Mouse (Mus musculus): Measurements from ENCODE around the gene Pdcd2l.
"Not testable (repeated sequence)": the region's sequence is repeated elsewhere in the genome, so short reads cannot be mapped to it uniquely, and the experiment has no call there.

Pdcd2l gene

DNA sequence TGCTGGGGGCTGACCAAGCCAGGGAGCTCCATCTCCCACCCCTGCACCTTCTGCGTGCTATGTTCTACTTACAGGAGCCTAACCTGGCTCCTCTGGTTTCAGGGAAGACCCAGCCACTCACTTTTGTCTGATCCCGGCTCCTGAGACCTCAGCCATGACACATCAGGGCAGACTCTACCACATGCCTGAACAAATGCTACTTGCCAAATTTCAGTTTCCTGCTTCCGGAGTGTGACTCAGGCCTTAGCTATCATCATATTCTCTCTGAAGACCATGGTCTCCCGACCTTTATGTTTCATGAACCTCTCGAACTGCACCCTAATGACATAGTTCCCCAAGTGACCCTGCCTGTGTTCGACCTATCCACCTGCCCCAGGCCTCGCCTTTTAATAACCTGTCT lies 16.8 kb upstream of the Pdcd2l start:
- DNase-seq (ENCODE audit: low spot score), result no peak

DNA sequence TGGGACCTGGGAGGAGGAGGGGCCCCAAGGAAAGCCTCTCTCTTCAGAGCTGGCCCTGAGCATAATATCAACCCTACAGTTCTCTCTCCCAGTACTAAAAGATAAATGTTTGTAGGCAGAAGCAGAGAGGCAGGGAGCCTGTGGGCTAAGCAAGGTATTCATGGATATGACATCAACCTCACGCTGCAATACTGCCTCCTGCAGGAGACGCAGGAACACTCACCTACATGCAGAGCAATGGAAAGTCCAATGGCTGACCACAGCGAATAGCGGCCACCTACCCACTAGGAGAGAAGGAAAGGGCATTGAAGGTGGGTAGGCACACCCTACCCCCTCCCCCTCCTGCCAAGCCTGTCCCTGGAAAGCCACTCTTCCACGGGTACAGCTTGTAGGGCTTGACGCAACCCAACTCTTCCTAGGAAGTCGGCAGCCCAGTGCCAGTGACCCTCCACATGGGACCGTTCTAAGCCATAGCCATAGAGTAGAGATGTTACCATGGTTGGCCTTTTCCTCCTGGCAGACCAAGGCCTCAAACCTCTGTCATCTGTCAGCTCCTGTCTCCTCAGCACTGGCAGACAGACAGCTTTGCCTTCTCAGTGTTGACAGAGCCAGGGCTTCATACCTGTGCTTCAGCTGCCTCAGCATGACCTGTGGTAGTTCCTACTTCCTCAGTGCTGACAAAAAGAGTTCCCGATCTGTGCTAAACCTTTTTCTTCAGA lies 11.7 kb upstream of the Pdcd2l start:
- DNase-seq (ENCODE audit: low spot score), result no peak

DNA sequence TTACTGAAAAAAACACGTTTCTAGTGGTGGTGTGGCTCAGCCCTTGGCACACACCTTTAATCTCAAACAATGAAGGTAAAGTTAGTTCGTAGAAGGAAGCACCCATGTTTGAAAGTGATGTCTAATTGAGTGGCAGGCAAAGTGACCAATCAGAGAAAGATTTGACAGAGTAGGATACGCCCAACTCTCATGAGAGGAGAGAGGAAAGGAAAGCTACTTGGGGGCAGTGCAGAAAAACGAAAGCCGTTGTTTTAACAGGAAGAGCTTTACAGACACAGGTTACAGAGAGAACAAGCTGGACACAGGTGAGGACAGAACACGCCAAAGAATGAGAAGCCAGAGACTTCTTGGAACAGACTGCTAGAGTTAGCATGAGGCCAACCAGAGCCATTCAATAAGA lies 9.9 kb upstream of the Pdcd2l start:
- DNase-seq (ENCODE audit: low spot score), result no peak

DNA sequence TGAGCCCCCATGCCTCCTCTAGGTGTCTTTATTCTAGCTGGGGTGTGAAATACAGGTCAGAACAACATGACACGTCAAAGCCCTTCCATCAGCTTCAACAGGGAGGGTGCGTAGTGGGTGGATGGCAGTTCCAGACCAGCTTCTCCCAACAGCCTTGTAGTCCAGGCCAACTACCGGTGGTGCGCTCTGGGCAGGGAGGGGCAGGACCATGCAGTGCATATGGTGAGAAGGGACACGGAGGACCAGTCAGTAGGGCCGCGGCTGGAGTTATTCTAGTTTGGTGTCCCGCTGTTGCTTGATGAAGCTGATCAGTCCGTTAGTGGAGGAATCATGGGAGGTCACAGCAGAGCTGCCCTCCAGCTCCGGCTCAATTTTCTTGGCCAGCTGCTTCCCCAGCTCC lies 5.7 kb upstream of the Pdcd2l start:
- DNase-seq (ENCODE audit: low spot score), result not testable (repeated sequence)

DNA sequence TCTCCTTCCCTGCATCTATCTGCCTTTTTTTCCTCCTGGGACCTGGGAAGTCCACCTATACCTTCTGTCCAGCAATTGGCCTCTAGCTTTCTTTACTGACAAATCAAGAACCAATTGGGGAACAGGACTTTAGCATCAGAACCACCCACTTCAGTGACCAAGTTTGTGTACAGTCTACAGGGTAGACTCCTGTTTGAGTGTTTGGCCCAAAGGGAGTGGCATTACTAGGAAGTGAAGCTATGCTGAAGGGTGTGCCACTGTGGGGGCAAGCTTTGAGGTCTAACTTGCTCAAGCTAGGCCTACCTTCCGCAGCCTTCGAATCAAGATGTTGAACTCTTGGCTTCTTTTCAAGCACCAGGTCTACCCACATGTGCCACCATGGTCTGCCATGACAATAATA lies 4.4 kb upstream of the Pdcd2l start:
- no peak for DNase-seq (ENCODE audit: low spot score)

DNA sequence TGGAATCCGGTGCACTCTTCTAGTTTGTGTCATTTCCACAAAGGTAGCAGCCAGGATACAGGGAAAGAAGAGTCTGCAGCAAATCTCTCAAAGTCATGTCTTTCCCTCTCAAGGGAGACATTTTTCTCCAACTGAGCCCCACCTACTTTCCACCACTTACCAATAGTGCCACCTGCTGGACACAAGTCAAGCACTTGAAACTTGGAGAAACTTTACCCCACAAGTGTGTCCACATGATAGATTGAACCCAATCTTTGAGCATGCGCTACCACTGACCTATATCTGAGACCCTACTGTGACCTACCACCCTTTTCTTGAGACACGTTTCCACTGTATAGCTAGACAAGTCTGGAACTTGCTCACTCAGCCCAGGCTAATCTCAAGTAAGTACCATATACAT lies 1.9 kb upstream of the Pdcd2l start:
- DNase-seq (ENCODE audit: low spot score), result peak; percentile 49

DNA sequence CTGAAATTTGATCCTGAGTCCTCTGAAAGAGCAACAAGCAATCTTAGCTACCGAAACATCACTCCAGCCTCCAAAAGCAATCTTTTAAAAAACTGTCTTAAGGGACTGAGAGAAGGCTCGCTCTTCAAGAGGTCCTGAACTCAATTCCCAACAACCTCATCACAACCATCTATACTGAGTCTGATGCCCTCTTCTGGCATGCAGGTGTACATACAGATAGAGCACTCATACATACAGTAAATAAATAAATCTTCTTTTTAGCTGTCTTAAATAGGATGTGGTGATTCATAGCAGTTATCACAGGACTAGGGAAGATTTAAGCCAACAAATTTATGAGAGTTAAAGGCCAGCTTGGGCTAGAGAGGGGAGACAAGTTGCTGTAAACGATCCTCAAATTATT lies 829 bp downstream of the Pdcd2l start:
- DNase-seq (ENCODE audit: low spot score), result no peak

DNA sequence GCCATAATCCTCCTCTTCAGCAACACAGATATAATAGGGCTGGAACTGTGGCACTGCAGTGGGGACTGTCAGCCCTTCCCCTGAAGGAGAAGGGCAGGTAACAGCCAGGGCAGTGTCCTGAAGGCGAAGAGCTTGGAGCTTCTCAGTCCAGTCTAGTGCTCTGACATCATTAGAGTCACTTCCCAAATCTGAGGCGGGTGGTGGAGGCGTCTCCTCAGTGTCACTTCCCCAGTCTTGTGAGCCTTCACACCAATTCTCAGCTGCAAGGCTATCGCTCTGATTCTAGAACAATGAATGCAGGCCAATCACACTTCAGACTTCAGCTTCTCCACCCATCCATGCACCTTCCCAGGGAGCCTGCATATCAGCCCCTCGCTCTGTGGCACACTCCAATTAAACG lies 3.6 kb downstream of the Pdcd2l start:
- no peak for DNase-seq (ENCODE audit: low spot score)

DNA sequence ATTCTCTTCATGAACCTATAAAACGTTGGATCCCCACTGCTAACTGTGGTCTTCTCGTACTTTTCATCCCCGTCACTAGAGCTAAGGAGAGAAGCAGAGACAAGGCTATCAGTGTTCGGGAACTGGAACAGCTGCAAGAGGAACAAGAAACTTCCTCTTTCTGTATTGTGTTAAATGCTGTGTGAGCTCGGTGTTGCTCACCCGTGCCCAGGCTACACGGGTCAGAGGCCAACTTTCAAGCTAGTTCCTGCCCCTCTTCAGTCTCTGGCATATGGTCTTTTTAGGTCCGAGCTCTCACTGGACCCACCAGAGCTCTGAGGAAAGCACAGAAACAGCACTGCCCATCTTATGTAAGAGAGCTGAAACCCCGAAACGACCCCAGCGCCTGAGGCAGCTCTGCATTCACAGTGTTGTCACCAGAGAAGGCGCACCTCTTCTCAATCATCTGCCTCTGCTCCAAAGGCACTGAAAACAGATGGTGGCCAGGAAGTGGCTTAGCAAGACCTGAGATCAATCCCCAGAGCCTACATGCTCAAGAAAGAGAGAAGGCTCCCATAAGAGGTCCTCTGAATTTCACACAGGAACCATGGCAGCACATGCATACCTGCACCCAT lies 7.0 kb downstream of the Pdcd2l start:
- no peak for DNase-seq (ENCODE audit: low spot score)

DNA sequence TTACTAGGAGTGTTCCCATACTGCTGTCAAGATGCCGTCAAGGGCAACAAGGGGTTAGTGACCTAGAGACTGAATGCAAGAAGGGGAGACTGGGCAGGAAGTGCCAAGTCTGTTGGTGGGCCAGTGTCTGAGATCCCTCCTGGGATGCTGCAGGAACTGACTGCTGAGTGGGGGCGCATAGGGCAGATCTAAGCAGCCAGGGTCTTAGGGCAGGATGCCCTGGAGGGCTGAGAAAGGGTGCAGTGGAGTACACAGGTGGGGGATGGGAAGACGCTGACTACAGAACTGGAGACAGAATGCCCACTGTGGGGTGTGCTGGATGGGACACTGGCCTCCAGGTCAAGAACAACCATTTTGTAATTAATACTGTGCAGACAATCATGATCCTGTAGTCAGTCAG lies 12.7 kb downstream of the Pdcd2l start:
- DNase-seq (ENCODE audit: low spot score), result no peak

DNA sequence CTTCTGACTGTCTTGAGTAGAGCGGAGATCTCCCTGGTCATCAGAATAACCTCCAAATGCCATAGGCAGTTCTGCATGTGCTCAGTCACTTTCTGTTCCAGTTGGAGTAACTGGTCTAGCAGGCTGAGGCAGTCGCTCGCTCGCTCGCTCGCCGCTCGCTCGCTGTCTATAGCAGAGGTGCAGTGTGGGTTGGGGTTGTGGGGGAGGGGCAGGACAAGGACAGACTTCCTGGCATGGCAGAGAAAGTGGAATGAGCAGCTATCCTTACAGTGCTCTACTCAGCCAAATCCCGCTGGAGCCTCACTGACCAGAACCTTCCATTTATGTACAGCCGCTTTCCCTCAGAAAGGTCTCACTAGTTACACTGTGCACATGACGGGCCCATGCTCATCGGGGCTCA lies 13.1 kb downstream of the Pdcd2l start:
- no peak for DNase-seq (ENCODE audit: low spot score)

DNA sequence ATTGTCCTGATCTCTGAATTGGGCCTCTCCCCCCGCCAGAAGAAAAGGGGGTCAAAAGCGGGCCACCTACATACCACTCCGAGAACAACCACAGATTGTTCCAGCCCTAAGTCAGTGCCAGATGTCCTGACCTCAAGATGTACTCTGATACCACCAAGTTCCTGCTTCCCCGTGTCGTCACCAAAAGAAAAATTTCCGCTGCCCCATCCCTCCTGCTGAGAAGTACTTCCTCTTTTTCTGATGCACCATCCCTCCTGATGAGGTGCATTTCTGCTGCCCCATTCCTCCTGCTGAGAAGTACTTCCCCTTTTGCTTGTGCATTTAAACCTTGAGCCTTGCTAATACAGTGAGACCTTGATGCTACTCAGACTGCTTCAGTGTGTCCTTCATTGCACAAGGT lies 20.2 kb downstream of the Pdcd2l start:
- DNase-seq (ENCODE audit: low spot score), result not testable (repeated sequence)

DNA sequence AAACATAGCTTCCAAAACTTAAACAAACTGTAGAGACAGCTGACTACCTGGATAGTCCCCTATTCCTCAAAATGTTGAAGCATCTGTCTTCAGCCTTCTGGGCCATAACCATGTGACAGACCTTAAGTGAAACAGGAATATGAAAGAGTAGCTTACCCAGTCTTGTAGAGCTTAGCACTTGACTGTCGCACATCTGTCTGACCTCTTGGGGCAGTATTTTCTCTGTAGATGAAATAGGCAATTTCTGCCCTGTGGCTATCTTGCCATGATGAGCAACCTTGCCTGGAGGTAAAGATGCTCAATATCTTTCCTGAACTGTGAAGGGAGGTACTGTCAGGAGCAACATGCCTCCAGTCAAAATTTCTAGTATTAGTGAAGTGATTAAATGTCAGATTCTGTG lies 24.2 kb downstream of the Pdcd2l start:
- DNase-seq (ENCODE audit: low spot score), result no peak

DNA sequence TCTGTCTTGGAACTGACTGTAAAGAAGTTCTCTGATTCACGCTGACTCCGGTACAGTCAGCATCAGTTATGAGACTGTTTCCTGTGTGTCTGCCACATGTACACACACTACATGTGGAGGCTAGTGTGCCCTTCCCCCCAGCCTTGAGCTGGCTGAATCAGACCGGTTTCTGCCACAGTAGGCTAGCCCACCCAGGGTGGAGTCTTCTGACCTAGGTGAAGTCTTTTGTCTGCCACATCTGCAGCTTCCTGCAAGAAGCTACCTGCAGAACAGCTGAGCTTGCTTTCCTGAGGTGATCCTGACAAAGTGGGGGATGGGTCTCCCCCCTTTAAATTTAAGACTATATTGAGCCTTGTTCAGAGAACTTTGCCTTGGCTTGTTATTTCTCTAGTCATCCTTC lies 27.0 kb downstream of the Pdcd2l start, which contains the start of gene Uba2:
Uba2 (minus strand) TSS at position 146 of the 400 bp plus-strand sequence.
- no peak for DNase-seq (ENCODE audit: low spot score)

DNA sequence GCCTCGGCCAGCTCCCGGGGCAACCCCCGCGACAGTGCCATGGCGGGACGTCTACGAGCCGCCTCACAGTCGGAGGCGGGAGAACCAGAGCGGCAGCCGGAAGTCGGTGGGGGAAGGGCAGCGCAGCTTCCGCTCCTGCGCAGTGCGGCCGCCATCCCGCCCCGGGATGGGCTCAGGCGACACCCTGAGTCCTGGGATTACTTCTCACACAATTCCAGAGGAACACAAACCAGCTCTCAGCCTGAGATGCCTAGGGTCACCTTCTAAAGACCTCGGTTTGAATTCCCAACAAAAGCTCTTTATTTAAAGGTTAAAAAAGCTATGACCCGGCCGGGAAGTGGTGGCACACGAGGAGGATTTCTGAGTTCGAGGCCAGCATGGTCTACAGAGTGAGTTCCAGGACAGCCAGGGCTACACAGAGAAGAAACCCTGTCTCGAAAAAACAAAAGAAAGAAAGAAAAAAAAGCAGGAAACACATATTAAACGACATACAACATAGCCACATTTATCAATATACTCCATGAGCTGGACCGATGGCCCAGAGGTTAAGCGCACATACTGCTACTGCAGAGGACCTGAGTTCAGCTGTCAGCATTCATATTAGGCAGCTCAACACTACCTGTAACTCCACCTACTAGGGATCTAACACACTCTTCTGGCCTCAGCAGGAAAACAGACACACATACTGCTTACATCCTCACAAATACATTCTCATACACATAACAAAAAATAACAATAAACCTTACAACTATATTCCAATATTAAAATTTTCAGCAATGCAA lies 27.8 kb downstream of the Pdcd2l start:
- peak; percentile 86 for DNase-seq (ENCODE audit: low spot score)

DNA sequence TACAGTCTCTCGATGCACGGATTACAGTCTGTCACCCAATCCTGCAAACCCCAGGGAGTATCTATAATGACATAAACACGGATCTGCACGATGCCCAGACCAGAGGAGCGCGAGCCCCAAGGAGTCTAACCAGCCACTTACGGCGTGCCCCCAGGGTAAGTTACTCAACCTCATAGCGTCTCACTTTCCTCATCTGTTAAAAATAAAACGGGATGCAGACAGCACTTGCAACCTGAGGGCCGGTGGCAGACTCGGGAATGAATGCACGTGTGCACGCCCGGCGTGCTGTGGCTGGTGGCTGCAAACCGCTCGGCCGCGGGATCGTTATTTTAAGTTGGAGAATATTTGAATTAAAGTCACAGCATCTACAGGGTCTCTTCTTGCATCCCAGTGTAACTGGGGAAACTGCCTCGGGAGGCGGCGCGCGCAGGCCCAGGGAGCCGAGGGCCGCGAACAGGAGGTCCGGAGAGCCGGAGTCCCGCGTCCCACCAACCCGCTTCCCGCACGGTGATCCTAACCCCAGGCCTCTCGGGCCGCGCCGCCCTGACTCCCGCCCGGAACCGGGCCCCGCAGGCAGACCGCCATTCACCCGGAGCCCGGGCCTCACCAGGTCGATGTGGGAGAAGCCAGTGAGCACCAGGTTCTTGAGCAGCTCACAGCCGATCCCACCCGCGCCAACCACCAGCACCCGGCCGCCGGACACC lies 28.5 kb downstream of the Pdcd2l start:
- DNase-seq (ENCODE audit: low spot score), result no peak

DNA sequence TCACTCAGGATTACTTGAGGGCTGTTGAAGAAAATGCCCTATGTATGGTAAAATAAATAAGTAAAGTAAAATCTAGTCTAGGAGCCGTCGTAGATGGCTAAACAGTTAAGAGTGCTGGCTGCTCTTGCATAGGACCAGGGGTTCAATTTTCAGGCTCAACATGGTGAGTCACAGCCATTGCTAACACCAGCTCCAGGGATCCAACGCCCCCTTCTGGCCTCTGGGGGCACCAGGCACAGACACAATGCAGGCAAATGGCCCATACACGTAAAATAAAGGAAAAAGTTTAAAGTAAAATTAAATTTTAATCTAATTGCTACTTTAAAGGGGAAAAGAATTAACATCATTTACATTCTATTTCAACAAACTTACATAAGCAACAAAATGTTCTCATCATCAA lies 29.6 kb downstream of the Pdcd2l start:
- DNase-seq (ENCODE audit: low spot score), result peak; percentile 43

DNA sequence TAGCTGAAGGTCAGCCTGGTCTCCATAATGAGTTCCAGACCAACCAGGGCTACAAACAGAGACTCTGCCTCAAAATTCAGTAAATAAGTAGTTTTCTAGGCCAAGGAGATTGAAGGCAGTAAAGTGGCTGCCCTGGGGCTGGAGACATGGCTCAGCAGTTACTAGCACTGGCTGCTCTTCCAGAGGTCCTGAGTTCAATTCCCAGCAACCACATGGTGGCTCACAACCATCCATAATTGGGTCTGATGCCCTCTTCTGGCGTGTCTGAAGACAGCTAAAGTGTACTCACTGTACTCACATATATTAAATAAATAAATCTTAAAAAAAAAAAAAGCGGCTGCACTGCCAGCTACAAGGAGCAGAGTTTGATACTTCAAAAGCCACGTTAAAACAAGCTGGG lies 30.5 kb downstream of the Pdcd2l start:
- no peak for DNase-seq (ENCODE audit: low spot score)

DNA sequence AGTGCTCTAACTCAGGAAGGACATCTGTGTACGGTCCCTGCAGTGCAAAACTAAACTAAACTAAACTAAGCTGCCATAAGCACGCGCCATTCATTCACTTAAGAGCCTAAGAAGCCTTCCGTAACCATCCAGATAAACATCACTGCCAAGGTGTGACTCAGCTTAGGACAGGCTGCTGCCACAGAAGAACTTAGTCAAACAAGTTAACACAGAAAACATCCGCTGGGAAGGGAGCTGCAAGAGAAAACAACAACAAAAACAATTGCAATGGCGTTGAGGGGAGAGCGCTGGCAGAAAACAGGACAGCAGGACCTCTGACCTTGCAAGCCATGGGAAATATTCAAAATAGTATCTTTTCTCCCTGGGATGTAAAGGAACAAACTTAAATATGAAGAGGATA lies 31.8 kb downstream of the Pdcd2l start:
- no peak for DNase-seq (ENCODE audit: low spot score)

DNA sequence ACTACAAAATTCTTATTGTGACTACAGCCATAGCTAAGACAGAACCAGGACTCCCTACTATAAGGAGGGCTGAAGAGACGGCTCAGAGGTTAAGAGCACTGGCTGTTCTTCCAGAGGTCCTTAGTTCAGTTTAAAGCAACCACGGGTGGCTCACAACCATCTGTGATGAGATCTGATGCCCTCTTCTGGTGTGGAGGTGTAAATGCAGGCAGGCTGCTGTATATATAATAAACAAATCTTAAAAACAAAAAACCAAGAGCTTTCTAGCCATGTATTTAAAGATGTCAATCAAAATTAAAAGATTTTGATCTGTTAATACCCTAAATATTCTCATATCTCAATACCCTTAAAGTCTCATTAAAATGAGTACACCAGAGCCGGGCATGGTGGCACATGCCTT lies 37.3 kb downstream of the Pdcd2l start:
- DNase-seq (ENCODE audit: low spot score), result no peak

DNA sequence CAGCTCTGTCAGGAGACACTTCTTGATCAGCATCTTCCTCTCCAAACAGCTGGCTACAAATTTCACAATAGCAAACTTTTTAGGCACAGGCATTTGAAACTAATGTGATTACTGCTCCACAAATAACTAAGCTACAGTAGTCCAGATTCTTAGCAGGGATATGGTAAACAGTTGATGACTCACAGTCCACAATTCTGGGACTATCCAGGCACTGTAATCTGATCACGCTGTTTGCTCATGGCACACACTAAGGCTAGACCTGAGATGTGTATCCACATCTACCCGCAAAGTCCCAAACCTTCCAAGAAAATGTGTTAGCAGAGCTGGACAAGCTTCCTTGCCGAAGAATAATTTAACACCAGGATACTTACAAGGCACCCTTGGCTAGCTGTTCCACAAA lies 38.5 kb downstream of the Pdcd2l start:
- no peak for DNase-seq (ENCODE audit: low spot score)

DNA sequence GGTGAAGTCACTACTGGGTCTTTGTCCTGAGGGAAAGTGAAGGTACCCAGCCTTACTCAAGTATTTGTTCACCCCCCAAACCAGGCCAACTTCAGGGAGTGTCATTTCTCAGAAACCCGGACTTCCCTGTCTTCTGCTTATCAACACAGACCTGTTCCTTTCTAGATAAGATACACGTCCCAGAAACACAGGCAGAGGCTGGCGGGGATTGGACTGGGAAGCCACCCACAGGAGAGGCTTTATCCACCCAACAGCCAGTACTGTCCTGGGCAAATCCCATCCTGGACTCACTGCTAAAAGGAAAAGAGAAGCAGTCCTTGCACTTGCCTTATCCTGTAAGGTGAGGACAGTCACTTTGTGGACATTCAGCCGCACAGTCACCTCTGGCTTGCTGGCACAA lies 49.3 kb downstream of the Pdcd2l start:
- DNase-seq (ENCODE audit: low spot score), result no peak

DNA sequence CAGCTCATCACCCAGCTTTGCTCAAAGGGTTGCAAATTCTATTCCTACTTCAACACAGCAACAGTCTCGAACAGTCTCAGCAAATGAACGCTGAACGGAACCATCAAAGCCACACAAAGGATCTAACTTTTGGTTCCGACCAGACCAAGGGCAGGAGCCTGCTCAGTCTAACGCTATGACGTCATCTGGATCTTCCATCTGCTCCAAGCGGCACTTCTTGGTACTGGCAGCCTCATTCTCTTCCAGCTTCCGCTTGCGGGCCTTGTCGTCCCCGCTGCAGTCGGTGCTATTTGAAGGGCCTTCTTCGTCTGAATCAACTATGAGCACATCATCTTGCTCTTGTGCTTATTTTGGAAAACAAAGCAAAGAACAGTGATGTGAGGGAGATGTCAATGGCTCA lies 55.3 kb downstream of the Pdcd2l start:
- no peak for DNase-seq (ENCODE audit: low spot score)
